Mouse (Mus musculus) hindbrain, embryonic 10.5 days (tissue): ENCODE data around the gene Sft2d1. TPM values are rescaled to one million over a fixed set of nuclear protein-coding genes. Genes with fewer than 3 reads are reported as not detected.
A peak's percentile ranks its signal among the peaks of the same experiment; 100 is the strongest.

Experiments
- DNase-seq: peaks from one replicate; pipeline ENCODE4 v3.0.0-alpha.2; 2017; ENCODE audit warnings: low spot score
- H3K27ac ChIP-seq: fragments of 300-500 bp; sonication (generic); 2 replicates; pipeline ENCODE4 v1.5.1; 2016; ENCODE audit warnings: mild to moderate bottlenecking, moderate library complexity
- H3K27me3 ChIP-seq: fragments of 300-500 bp; sonication (generic); 2 replicates; pipeline ENCODE4 v1.6.1; 2016; ENCODE audit warnings: mild to moderate bottlenecking; ENCODE audit not compliant: poor library complexity, insufficient read depth, severe bottlenecking
- H3K36me3 ChIP-seq: fragments of 300-500 bp; sonication (generic); 2 replicates; pipeline ENCODE4 v1.6.1; 2016; ENCODE audit warnings: mild to moderate bottlenecking, moderate library complexity
- H3K4me1 ChIP-seq: fragments of 300-500 bp; sonication (generic); replicated peaks from 2 replicates; pipeline ENCODE4 v1.6.1; 2016; ENCODE audit warnings: mild to moderate bottlenecking
- H3K4me3 ChIP-seq: fragments of 300-500 bp; sonication (generic); 2 replicates; pipeline ENCODE4 v1.5.1; 2016; ENCODE audit warnings: mild to moderate bottlenecking, moderate library complexity
- H3K9me3 ChIP-seq: fragments of 300-500 bp; sonication (generic); 2 replicates; pipeline ENCODE4 v1.6.1; 2016; ENCODE audit warnings: mild to moderate bottlenecking, moderate library complexity
- WGBS: fragments of 180-500 bp; shearing (Covaris S2); methylation state at CpG from one replicate; pipeline ENCODE4 v1.1.7; 2016; 5-methylcytosine and 5-hydroxymethylcytosine counted together
- polyA plus RNA-seq: library from polyadenylated mRNA; unstranded; fragments of >200 nt; fragmentation: Nextera tagmentation; extraction: Ambion mirVana; gene quantifications from 2 replicates; pipeline ENCODE4 v1.2.1, GENCODE M21; 2016

Sft2d1 gene
- polyA plus RNA-seq, 1 experiment from 2014 or later, result 97.4 TPM

DNA sequence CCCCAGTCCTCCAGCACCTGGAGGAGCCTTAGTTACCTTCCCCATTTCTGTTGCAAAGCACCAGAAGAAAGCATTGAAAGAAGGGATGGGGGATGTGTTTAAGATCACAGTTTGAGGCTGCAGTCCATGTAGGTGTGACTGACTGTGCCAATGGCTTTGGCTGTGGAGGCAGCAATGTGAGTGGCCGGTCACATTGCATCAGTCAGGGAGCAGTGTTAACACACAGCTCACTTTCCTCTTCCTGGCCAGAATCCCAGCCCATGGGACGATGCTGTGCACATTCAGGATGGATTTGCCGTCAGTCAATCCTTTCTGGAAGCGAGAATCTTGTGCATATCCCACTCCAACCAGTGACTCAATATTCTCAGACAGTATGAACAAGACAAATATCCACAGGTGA, 38.0 kb downstream of the Sft2d1 start:
- WGBS, result 87% methylated on average over 4 of the region's 4 CpGs
- Histone ChIP-seq H3K4me3 (no peak overlapping the region), H3K36me3 (no peaks in the 10 kb centered on the region), H3K27me3 (peaks cover 8% of the 10 kb centered on the region), H3K27ac (no peak overlapping the region), H3K4me1 (peaks cover 13% of the 10 kb centered on the region), H3K9me3 (no peaks in the 10 kb centered on the region)
- no peak for DNase-seq

- peak; percentile 34 for DNase-seq
- Histone ChIP-seq H3K9me3 (no peaks in the 10 kb centered on the region), H3K4me3 (no peak overlapping the region), H3K27me3 (no peaks in the 10 kb centered on the region), H3K36me3 (no peaks in the 10 kb centered on the region), H3K27ac (peak overlapping the region; percentile 70), H3K4me1 (peaks cover 13% of the 10 kb centered on the region)
- 34% methylated on average over 7 of the region's 7 CpGs for WGBS
Measured at GRCm38 (mm10) chr17:8351088-8351487, 40.2 kb downstream of the Sft2d1 start.

- no peak for DNase-seq
- Histone ChIP-seq H3K4me1 (peaks cover 19% of the 10 kb centered on the region), H3K4me3 (no peak within 1 kb of the TSS), H3K36me3 (no peaks in the 10 kb centered on the region), H3K27me3 (no peaks in the 10 kb centered on the region), H3K27ac (0 out of 2 replicates have a peak within 1 kb of the TSS, but pooled peaks have one; percentile 29), H3K9me3 (no peaks in the 10 kb centered on the region)
- WGBS, result 87% methylated on average over 6 of the region's 6 CpGs
Measured at GRCm38 (mm10) chr17:8355692-8356091, 44.8 kb downstream of the Sft2d1 start, which contains the start of gene T2. T2 (plus strand) TSS chr17:8355992.

DNA sequence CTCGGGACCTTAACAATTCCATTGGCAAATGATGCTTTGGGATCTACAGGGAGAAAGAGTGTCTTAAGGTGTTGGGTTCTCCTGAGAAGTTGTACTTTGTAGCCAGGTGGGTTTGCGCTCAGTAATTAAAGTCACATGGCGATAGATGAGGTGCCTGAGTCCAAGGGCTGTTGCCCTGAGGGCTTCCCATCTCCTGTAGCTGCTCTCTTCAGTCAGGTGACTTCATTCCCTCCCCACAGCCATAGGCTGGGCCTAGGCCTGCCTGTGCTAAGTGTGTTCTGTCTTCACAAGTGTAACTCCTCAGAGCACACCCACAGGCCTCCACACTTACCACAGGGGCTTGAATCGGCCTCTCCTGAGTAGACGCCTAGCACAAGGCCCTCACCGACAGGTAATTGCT, 46.6 kb downstream of the Sft2d1 start:
- WGBS, result 85% methylated on average over 6 of the region's 6 CpGs
- no peak overlapping the region for H3K4me3 ChIP-seq
- no peaks in the 10 kb centered on the region for H3K36me3 ChIP-seq
- peaks cover 26% of the 10 kb centered on the region for H3K4me1 ChIP-seq
- no peak overlapping the region for H3K27ac ChIP-seq
- DNase-seq, result no peak
- no peaks in the 10 kb centered on the region for H3K9me3 ChIP-seq
- no peaks in the 10 kb centered on the region for H3K27me3 ChIP-seq

GRCm38 (mm10) chr17:8360876-8361275, 50.0 kb downstream of the Sft2d1 start:
- Histone ChIP-seq H3K27me3 (peaks cover 10% of the 10 kb centered on the region), H3K4me3 (no peak overlapping the region), H3K4me1 (peaks cover 40% of the 10 kb centered on the region), H3K9me3 (no peaks in the 10 kb centered on the region), H3K27ac (no peak overlapping the region), H3K36me3 (no peaks in the 10 kb centered on the region)
- 91% methylated on average over 5 of the region's 5 CpGs for WGBS
- DNase-seq, result no peak

- WGBS, result 78% methylated on average over 10 of the region's 10 CpGs
- H3K27ac ChIP-seq, result no peak overlapping the region
Measured at GRCm38 (mm10) chr17:8361281-8362103, 50.6 kb downstream of the Sft2d1 start.

GRCm38 (mm10) chr17:8367514-8368480, 56.9 kb downstream of the Sft2d1 start:
- H3K4me1 ChIP-seq, result peaks cover 73% of the 10 kb centered on the region
- peak; percentile 52 for DNase-seq
- H3K36me3 ChIP-seq, result no peaks in the 10 kb centered on the region
- peak overlapping the region; percentile 90 for H3K27ac ChIP-seq
- peak overlapping the region; percentile 18 for H3K4me3 ChIP-seq
- no peaks in the 10 kb centered on the region for H3K9me3 ChIP-seq
- WGBS, result 22% methylated on average over 20 of the region's 20 CpGs
- peaks cover 10% of the 10 kb centered on the region for H3K27me3 ChIP-seq

More at GRCm38 (mm10) chr17:8361281-8362103, 50.6 kb downstream of the Sft2d1 start:
- Histone ChIP-seq H3K4me3 (no peak overlapping the region), H3K36me3 (no peaks in the 10 kb centered on the region), H3K27me3 (peaks cover 10% of the 10 kb centered on the region), H3K4me1 (peaks cover 45% of the 10 kb centered on the region), H3K9me3 (no peaks in the 10 kb centered on the region)
- no peak for DNase-seq

- peaks cover 10% of the 10 kb centered on the region for H3K27me3 ChIP-seq
- H3K4me3 ChIP-seq, result peak overlapping the region; percentile 18; the same call in 1 of the 2 replicates
- peak; percentile 52 for DNase-seq
- peak overlapping the region; percentile 90 for H3K27ac ChIP-seq
- no peaks in the 10 kb centered on the region for H3K9me3 ChIP-seq
- H3K36me3 ChIP-seq, result no peaks in the 10 kb centered on the region
- H3K4me1 ChIP-seq, result peaks cover 73% of the 10 kb centered on the region
- 9% methylated on average over 8 of the region's 8 CpGs for WGBS
Measured at GRCm38 (mm10) chr17:8368570-8368969, 57.7 kb downstream of the Sft2d1 start.

- no peak for DNase-seq
Measured at GRCm38 (mm10) chr17:8369171-8369570, 58.3 kb downstream of the Sft2d1 start.

GRCm38 (mm10) chr17:8370634-8371229, 59.8 kb downstream of the Sft2d1 start:
- peak; percentile 66 for DNase-seq
- H3K4me1 ChIP-seq, result peaks cover 71% of the 10 kb centered on the region
- H3K9me3 ChIP-seq, result no peaks in the 10 kb centered on the region
- H3K4me3 ChIP-seq, result no peak overlapping the region
- no peaks in the 10 kb centered on the region for H3K36me3 ChIP-seq
- no peaks in the 10 kb centered on the region for H3K27me3 ChIP-seq
- 24% methylated on average over 13 of the region's 13 CpGs for WGBS
- peak overlapping the region; percentile 94 for H3K27ac ChIP-seq

More at GRCm38 (mm10) chr17:8369171-8369570, 58.3 kb downstream of the Sft2d1 start:
- 61% methylated on average over 2 of the region's 2 CpGs for WGBS
- peaks cover 9% of the 10 kb centered on the region for H3K27me3 ChIP-seq
- no peak overlapping the region for H3K4me3 ChIP-seq
- H3K4me1 ChIP-seq, result peaks cover 69% of the 10 kb centered on the region
- no peaks in the 10 kb centered on the region for H3K36me3 ChIP-seq
- H3K27ac ChIP-seq, result peak overlapping the region; percentile 90
- H3K9me3 ChIP-seq, result no peaks in the 10 kb centered on the region

- 0% methylated on average over 7 of the region's 7 CpGs for WGBS
- DNase-seq, result peak; percentile 92
- peak overlapping the region; percentile 51 for H3K4me3 ChIP-seq
- H3K27me3 ChIP-seq, result no peaks in the 10 kb centered on the region
- H3K27ac ChIP-seq, result peak overlapping the region; percentile 94
- H3K4me1 ChIP-seq, result peaks cover 65% of the 10 kb centered on the region
- H3K9me3 ChIP-seq, result no peaks in the 10 kb centered on the region
- no peaks in the 10 kb centered on the region for H3K36me3 ChIP-seq
Measured at GRCm38 (mm10) chr17:8371834-8372233, 60.9 kb downstream of the Sft2d1 start.

- no peaks in the 10 kb centered on the region for H3K27me3 ChIP-seq
- H3K4me1 ChIP-seq, result peaks cover 59% of the 10 kb centered on the region
- peak overlapping the region; percentile 51 for H3K4me3 ChIP-seq
- 3% methylated on average over 18 of the region's 18 CpGs for WGBS
- peak; percentile 86 for DNase-seq
- H3K9me3 ChIP-seq, result no peaks in the 10 kb centered on the region
- H3K36me3 ChIP-seq, result no peaks in the 10 kb centered on the region
- peak overlapping the region; percentile 94 for H3K27ac ChIP-seq
Measured at GRCm38 (mm10) chr17:8372286-8373046, 61.6 kb downstream of the Sft2d1 start.
